Mouse (Mus musculus): ENCODE measurements around the gene Vwa1. TPM values are rescaled to one million over a fixed set of nuclear protein-coding genes. Genes with fewer than 3 reads are reported as not detected.

Gene Vwa1
- polyA plus RNA-seq, 1 experiment from 2014 or later, result 15.1 TPM

DNA sequence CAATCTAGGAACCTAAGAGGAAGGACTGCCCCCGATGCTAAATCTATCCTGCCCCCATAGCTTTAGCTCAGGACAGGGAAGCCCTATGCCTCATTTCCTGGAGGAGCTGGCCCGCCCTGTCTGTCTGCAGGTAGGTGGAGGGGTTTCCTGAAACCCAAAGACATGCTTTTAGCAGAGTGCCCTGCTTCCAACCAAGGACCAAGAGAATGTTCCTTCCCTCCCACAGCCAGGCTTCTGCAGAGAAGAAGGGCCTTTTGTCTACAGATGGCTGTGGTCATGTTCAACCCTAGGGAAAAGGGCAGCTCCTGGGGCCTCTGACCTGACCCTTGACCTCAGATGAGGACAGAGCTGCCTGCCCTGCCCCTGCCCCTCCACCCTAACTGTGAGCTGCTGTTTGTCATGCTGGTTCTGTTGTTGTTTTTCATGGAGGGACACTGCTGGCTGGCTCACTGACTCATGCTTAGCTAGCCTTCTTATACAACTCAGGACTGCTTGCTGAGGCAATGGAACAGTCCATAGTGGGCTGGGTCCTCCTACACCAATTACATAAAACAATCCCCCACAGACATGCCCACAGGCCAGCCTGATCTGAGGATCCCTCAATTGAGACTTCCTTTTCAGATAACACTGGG, 2.3 kb upstream of the Vwa1 start:
- 70% methylated on average over 2 of the region's 2 CpGs for WGBS
- Histone ChIP-seq H3K9me3 (replicated peaks) (no peaks in the 10 kb centered on the region), H3K36me3 (ENCODE audit: poor library complexity, severe bottlenecking) (no peaks in the 10 kb centered on the region), H3K4me1 (peaks cover 16% of the 10 kb centered on the region), H3K27me3 (peaks cover 40% of the 10 kb centered on the region), H3K4me3 (no peak overlapping the region), H3K27ac (peak overlapping the region; percentile 25), H3K9ac (no peak overlapping the region), H3K4me2 (no peak overlapping the region)
- no peak for ATAC-seq

DNA sequence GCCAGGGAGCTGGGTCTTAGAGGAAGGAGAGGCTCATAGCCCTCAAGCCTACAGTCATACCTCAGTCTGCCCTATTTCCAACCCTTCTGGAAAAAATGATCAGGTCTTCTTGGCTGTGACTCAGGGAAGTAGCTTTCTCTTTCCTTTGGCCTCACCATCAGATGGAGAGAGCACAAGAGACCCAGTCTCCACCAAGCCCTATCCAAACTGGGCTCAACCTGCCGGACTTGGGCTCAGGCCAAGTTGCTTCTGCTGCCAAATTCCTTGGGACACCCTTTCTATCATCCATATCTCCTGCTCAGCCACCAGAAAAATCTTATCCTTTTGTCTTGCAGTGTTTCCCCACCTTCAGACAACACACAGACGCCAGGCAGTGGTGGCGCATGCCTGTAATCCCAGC, 1.4 kb upstream of the Vwa1 start:
- H3K27me3 ChIP-seq, result peaks cover 49% of the 10 kb centered on the region
- ATAC-seq, result no peak
- H3K9ac ChIP-seq, result no peak overlapping the region
- WGBS, result 83% methylated on average over 3 of the region's 3 CpGs
- H3K27ac ChIP-seq, result no peak overlapping the region
- no peak overlapping the region for H3K4me2 ChIP-seq
- peaks cover 16% of the 10 kb centered on the region for H3K4me1 ChIP-seq
- H3K4me3 ChIP-seq, result no peak overlapping the region
- no peaks in the 10 kb centered on the region for H3K36me3 ChIP-seq (ENCODE audit: poor library complexity, severe bottlenecking)
- no peaks in the 10 kb centered on the region for H3K9me3 ChIP-seq (replicated peaks)

DNA sequence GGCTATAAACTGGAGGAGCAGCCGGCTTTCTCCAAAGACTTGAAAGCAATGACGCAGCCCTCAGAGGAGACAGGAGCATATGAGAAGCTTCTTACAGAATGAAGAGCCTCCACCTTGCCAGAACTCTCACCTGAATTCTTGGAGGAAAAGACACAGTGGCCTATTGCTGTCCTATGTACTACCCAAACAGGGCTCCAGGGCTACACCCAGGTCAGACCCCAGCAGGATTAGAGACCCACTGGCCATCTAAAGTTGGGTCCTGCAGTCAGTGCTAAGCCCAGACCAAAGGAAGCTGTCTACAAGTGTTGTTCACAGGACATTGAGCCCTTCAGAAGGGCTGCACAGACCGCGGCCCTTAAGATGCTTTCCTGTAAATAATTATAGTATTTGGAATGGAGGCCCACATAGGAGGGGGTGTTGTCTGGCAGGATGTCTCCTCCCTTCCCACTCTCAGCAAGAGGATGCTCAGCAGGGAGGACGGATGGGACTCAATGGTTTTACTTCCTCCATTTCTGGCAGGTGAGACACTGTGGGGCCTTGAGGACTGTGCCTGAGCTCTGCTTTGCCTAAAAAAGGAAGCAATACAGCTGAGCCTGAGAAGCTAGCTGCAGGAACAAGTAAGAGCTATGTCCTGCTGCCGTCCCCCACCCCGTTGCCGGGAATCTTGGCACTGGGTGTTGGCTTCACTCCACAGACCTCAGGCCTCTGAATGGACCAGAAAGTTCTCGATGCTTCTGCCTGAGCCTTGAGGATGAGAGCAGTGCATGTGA, 658 bp upstream of the Vwa1 start:
- no peak for ATAC-seq
- peaks cover 23% of the 10 kb centered on the region for H3K4me1 ChIP-seq
- no peak overlapping the region for H3K27ac ChIP-seq
- H3K9ac ChIP-seq, result peak overlapping the region; percentile 50; the same call in 1 of the 2 replicates
- no peaks in the 10 kb centered on the region for H3K36me3 ChIP-seq (ENCODE audit: poor library complexity, severe bottlenecking)
- peak overlapping the region; percentile 36; the same call in 1 of the 2 replicates for H3K4me3 ChIP-seq
- H3K4me2 ChIP-seq, result peak overlapping the region; percentile 65
- H3K27me3 ChIP-seq, result peaks cover 49% of the 10 kb centered on the region
- no peaks in the 10 kb centered on the region for H3K9me3 ChIP-seq (replicated peaks)
- 56% methylated on average over 9 of the region's 9 CpGs for WGBS

DNA sequence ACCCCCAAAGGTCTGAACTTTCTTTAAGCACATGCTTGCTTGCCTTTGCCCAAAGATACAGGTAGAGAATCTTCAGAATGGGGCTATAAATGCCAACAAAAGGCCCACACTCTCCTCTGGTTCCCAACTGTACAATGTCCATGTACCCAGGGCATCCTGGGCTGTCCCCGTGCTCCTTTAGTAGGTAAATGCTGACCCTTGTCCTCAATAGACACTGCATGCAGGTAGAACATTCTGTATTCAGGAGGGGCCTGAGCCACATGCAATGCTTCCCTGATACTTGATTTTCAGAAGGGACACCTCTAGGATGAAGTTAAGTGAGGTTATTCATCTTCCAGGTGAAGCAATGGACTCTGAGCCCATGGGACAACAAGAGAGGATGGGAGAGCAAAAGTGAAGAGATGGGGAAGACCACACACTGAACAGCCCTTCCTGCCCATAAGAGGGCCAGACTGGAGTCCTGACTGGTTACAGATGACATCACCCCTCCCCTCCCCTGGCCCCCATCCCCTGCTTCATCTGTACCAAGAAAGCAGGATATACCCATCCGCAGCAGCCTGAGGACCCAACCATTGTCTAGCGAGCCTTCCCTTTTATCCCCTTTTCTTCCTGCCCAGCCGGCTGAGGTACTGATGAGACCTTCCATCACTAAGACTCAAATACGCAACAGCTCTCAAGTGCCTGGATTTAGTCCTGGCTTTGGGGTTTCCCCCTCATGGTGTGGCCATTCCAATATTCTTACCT, 991 bp downstream of the Vwa1 start:
- no peak overlapping the region for H3K27ac ChIP-seq
- WGBS, result 46% methylated on average over 5 of the region's 5 CpGs
- H3K9ac ChIP-seq, result peak overlapping the region; percentile 50
- no peaks in the 10 kb centered on the region for H3K9me3 ChIP-seq (replicated peaks)
- H3K36me3 ChIP-seq (ENCODE audit: poor library complexity, severe bottlenecking), result no peaks in the 10 kb centered on the region
- peak overlapping the region; percentile 36 for H3K4me3 ChIP-seq
- H3K4me1 ChIP-seq, result peaks cover 31% of the 10 kb centered on the region
- H3K27me3 ChIP-seq, result peaks cover 49% of the 10 kb centered on the region
- peak overlapping the region; percentile 65 for H3K4me2 ChIP-seq
- no peak for ATAC-seq

DNA sequence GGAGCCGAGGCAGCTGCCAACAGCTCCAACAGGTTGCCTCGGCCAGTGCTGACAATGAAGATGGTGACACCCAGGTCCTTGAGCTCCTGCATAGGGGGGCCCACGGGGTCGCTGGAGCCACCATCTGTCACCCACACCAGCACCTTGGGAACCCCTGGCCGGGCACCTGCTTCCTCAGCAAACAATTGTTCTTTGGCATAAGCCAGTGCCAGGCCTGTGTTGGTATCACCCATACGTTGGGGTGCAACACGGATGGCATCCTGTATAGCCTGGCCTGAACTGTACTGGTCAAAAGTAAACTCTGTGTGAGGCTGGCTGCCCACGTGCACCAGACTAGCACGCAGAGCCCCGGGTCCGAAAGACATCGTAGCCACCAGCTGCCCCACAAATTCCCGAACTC, 1.7 kb downstream of the Vwa1 start:
- Histone ChIP-seq H3K27me3 (peaks cover 49% of the 10 kb centered on the region), H3K4me2 (no peak overlapping the region), H3K9me3 (replicated peaks) (no peaks in the 10 kb centered on the region), H3K9ac (no peak overlapping the region), H3K27ac (no peak overlapping the region), H3K36me3 (ENCODE audit: poor library complexity, severe bottlenecking) (no peaks in the 10 kb centered on the region), H3K4me3 (no peak overlapping the region), H3K4me1 (peaks cover 31% of the 10 kb centered on the region)
- 90% methylated on average over 13 of the region's 13 CpGs for WGBS
- ATAC-seq, result no peak

DNA sequence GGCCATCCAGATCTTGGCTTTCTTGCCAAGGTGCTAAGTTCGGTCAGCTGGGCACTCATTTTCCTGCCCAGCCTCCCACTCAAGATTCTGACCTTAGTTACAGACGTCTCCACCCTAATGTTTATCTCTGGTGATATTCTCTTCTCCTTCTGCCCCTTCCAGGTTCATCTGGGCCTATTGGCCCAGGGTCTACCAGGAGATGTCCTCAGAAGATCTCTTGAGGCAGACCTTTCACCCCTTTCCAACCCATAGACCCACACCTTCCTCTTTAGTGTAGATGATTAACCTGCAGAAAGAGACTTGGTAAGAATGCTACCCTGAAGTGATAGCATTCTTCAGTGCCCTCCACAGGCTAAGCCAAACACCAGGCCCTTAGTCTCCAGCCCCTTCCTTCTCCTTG, 2.8 kb downstream of the Vwa1 start:
- no peak overlapping the region for H3K9ac ChIP-seq
- no peak overlapping the region for H3K27ac ChIP-seq
- no peak for ATAC-seq
- 88% methylated on average over 2 of the region's 2 CpGs for WGBS
- H3K27me3 ChIP-seq, result peaks cover 45% of the 10 kb centered on the region
- H3K9me3 ChIP-seq (replicated peaks), result no peaks in the 10 kb centered on the region
- H3K4me3 ChIP-seq, result no peak overlapping the region
- no peak overlapping the region for H3K4me2 ChIP-seq
- H3K4me1 ChIP-seq, result peaks cover 31% of the 10 kb centered on the region
- no peaks in the 10 kb centered on the region for H3K36me3 ChIP-seq (ENCODE audit: poor library complexity, severe bottlenecking)

DNA sequence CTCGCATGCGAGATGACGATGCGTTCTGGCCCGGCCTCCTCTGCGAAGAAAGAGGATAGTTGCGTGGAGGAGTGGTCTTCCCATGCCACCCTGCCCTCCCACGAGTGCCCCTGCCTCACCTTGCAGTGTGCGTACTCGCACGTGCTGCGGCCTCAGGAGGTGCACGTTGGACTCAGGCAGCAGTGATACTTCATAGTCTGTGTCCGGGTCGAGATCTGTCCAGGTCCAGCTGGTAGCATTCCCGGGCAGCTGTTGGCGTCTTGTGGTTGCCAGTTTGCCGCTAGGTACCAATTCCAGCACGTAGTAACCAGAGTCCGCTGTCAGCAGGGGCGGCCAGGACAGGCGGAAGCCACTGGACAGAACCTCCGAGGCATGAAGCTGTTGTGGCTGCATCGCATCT, 3.9 kb downstream of the Vwa1 start:
- H3K9me3 ChIP-seq (replicated peaks), result no peaks in the 10 kb centered on the region
- WGBS, result 41% methylated on average over 24 of the region's 24 CpGs
- peak overlapping the region; percentile 46 for H3K4me3 ChIP-seq
- H3K36me3 ChIP-seq (ENCODE audit: poor library complexity, severe bottlenecking), result no peaks in the 10 kb centered on the region
- peaks cover 38% of the 10 kb centered on the region for H3K27me3 ChIP-seq
- H3K4me1 ChIP-seq, result peaks cover 31% of the 10 kb centered on the region
- H3K27ac ChIP-seq, result no peak overlapping the region
- H3K9ac ChIP-seq, result peak overlapping the region; percentile 79
- no peak; the same call in 1 of the 2 replicates for ATAC-seq
- peak overlapping the region; percentile 71 for H3K4me2 ChIP-seq

DNA sequence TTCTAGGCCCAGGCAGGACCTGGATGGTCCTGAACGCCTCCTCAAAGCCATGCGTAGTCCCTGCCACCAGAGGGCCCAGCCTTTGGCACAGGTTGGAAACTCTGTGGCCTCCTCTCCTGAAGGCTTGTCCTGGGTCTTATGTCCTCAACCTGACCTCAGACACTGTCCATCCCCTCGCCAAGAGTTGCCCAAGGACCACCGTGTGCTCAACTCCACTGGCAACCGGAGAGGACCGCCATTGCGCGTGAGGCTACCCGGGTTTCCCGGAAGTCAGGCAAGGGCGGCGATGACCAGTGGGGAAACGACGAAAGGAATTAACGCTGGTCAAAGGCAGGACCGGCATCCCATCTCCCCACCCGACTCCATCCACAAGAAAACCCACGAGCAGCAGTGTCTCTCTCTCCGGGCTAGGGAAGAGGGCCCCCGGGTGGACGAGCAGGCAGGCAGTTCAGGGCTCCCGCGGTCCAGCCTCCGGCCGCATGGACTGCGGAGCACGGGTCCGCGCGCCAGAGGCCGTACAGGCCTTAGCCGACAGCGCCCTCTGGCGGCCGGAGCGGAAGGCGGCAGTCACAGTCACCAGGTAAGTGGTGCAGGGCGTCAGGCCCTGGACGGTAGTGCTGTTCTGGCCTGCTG, 4.5 kb downstream of the Vwa1 start:
- peak overlapping the region; percentile 79 for H3K9ac ChIP-seq
- H3K27ac ChIP-seq, result no peak overlapping the region; the same call in 1 of the 2 replicates
- peaks cover 32% of the 10 kb centered on the region for H3K27me3 ChIP-seq
- WGBS, result under 1% methylated on average over 39 of the region's 39 CpGs
- peak overlapping the region; percentile 71 for H3K4me2 ChIP-seq
- peaks cover 29% of the 10 kb centered on the region for H3K4me1 ChIP-seq
- ATAC-seq, result peak; percentile 84
- peak overlapping the region; percentile 46 for H3K4me3 ChIP-seq
- H3K36me3 ChIP-seq (ENCODE audit: poor library complexity, severe bottlenecking), result no peaks in the 10 kb centered on the region
- no peaks in the 10 kb centered on the region for H3K9me3 ChIP-seq (replicated peaks)

DNA sequence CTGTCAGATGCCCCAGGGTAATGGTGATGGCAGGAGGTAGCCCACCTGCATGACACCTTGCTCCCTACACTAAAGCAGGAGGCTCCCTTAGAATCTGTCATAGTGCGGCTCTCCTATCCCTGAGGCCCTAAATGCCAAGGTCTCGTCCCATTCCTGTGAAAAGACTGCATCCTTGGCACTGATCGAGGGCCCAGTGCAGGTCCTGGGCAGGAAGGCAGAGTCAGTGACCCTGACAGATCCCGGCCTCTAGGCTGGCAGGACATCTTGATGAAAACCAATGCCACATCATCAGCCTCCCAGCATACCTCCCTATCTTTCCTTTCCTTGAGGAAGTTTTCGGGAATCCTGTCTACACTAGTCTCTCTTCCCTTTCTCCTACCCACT, 5.0 kb downstream of the Vwa1 start:
- no peak overlapping the region for H3K27ac ChIP-seq
- 67% methylated on average over 5 of the region's 5 CpGs for WGBS
- H3K27me3 ChIP-seq, result peaks cover 31% of the 10 kb centered on the region
- peak overlapping the region; percentile 79 for H3K9ac ChIP-seq
- H3K36me3 ChIP-seq (ENCODE audit: poor library complexity, severe bottlenecking), result no peaks in the 10 kb centered on the region
- no peaks in the 10 kb centered on the region for H3K9me3 ChIP-seq (replicated peaks)
- H3K4me2 ChIP-seq, result peak overlapping the region; percentile 71
- H3K4me3 ChIP-seq, result peak overlapping the region; percentile 46
- H3K4me1 ChIP-seq, result peaks cover 24% of the 10 kb centered on the region
- no peak for ATAC-seq

DNA sequence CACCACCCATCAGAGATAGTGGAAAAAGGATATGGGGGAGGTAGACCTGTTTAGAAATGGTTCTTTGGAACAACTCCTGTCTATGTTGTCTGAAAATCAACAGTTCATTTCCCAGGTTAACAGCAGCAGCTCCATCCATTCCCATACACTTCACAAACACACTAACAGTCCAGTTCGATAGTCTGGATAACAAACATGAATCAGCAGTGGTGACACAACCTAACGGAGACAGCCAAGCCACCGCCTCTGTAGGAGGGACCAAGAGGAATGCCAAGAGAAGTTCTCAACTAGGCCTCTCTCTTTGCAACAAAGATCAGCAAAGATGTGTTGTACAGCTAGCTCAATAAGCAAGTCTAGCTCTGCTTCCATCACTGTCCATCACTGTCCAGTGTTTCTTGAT, 12.1 kb downstream of the Vwa1 start:
- Histone ChIP-seq H3K4me2 (peak overlapping the region; percentile 97; the same call in 1 of the 2 replicates), H3K36me3 (ENCODE audit: poor library complexity, severe bottlenecking) (no peaks in the 10 kb centered on the region), H3K9ac (no peak overlapping the region), H3K27me3 (no peaks in the 10 kb centered on the region), H3K4me1 (peaks cover 30% of the 10 kb centered on the region), H3K9me3 (replicated peaks) (no peaks in the 10 kb centered on the region), H3K27ac (no peak overlapping the region), H3K4me3 (no peak overlapping the region)
- ATAC-seq, result no peak
- 93% methylated on average over 3 of the region's 3 CpGs for WGBS

DNA sequence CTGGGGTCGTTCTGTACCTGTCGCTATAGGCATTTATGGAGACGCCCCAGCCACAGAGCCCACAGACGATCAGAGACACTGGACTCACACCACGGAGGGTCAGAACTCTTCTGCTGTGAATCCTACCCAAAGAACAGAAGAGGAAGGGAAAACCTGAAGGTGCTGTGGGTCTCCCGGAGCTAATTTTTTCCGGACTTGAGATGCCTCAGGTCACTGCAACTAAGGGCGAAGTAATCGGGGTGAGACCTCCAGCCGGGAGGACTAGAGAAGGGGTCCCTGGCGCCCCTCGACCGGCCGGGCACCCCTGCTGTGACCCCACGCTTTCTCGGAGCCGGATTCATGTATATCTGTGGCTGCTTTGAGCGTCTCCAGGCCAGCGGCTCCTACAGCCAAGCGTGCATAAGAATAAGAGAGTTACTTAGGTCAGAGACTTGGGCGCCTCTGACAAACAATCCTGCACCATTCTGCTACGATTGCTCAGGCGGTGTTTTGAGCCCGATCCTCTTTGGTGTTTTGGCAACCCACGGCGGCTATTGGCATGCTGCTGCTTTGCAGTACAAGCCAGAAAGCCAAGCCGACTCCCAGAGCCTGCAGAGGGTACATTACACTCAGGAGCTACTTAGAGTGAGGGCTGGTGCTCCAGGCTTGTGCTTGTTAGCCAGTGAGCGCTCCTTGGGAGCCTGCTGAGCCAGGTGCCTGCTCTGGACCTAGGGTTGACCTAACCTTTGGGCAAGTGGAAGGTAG, 13.0 kb downstream of the Vwa1 start:
- peaks cover 6% of the 10 kb centered on the region; the same call in 1 of the 2 replicates for H3K36me3 ChIP-seq (ENCODE audit: poor library complexity, severe bottlenecking)
- no peak overlapping the region for H3K27ac ChIP-seq
- H3K9ac ChIP-seq, result peak overlapping the region; percentile 83

More for the DNA sequence above, 13.0 kb downstream of the Vwa1 start:
- no peaks in the 10 kb centered on the region for H3K27me3 ChIP-seq
- peak overlapping the region; percentile 97 for H3K4me2 ChIP-seq
- H3K4me1 ChIP-seq, result peaks cover 30% of the 10 kb centered on the region
- no peak for ATAC-seq
- 2% methylated on average over 28 of the region's 28 CpGs for WGBS
- H3K4me3 ChIP-seq, result peak overlapping the region; percentile 86
- no peaks in the 10 kb centered on the region for H3K9me3 ChIP-seq (replicated peaks)
